Mouse (Mus musculus) midbrain, embryonic 12.5 days (tissue): ENCODE results near the gene Arhgdib. TPM values are rescaled to one million over a fixed set of nuclear protein-coding genes. Genes with fewer than 3 reads are reported as not detected.

Experiments
- ATAC-seq: fragments of 200-750 bp; cut with Nextera tagmentation; 2 replicates; pipeline ENCODE4 v1.8.0; 2017; ENCODE audit warnings: low read depth, moderate TSS enrichment, moderate library complexity; ENCODE audit not compliant: low FRiP score
- H3K27ac ChIP-seq: fragments of 300-500 bp; sonication (generic); replicated peaks from 2 replicates; pipeline ENCODE4 v1.5.1; 2016; ENCODE audit warnings: mild to moderate bottlenecking
- H3K27me3 ChIP-seq: fragments of 300-500 bp; sonication (generic); 2 replicates; pipeline ENCODE4 v1.6.1; 2016; ENCODE audit warnings: mild to moderate bottlenecking
- H3K36me3 ChIP-seq: fragments of 300-500 bp; sonication (generic); 2 replicates; pipeline ENCODE4 v1.6.1; 2016
- H3K4me1 ChIP-seq: fragments of 300-500 bp; sonication (generic); 2 replicates; pipeline ENCODE4 v1.6.1; 2016
- H3K4me2 ChIP-seq: fragments of 300-500 bp; sonication (generic); replicated peaks from 2 replicates; pipeline ENCODE4 v1.6.1; 2016; ENCODE audit warnings: mild to moderate bottlenecking, moderate library complexity
- H3K4me3 ChIP-seq: fragments of 300-500 bp; sonication (generic); 2 replicates; pipeline ENCODE4 v1.5.1; 2016; ENCODE audit warnings: mild to moderate bottlenecking
- H3K9ac ChIP-seq: fragments of 300-500 bp; sonication (generic); replicated peaks from 2 replicates; pipeline ENCODE4 v1.6.1; 2016; ENCODE audit warnings: mild to moderate bottlenecking, moderate library complexity
- H3K9me3 ChIP-seq: fragments of 300-500 bp; sonication (generic); 2 replicates; pipeline ENCODE4 v1.6.1; 2016; ENCODE audit warnings: mild to moderate bottlenecking
- WGBS: fragments of 180-500 bp; shearing (Covaris S2); methylation state at CpG from one replicate; pipeline ENCODE4 v1.1.7; 2016; 5-methylcytosine and 5-hydroxymethylcytosine counted together
- polyA plus RNA-seq: library from polyadenylated mRNA; unstranded; fragments of >200 nt; fragmentation: Nextera tagmentation; extraction: Ambion mirVana; gene quantifications from 2 replicates; pipeline ENCODE4 v1.2.1, GENCODE M21; 2016

Gene Arhgdib
- polyA plus RNA-seq, 1 experiment from 2014 or later, result 23.1 TPM

- H3K4me2 ChIP-seq, result no peak overlapping the region
- no peak overlapping the region for H3K27ac ChIP-seq
- H3K4me3 ChIP-seq, result no peak overlapping the region
- no peak for ATAC-seq
- WGBS, result 88% methylated on average over 7 of the region's 7 CpGs
- H3K9me3 ChIP-seq, result no peaks in the 10 kb centered on the region
- no peak overlapping the region for H3K9ac ChIP-seq
- no peaks in the 10 kb centered on the region for H3K27me3 ChIP-seq
- H3K4me1 ChIP-seq, result no peaks in the 10 kb centered on the region
- H3K36me3 ChIP-seq, result no peaks in the 10 kb centered on the region
These were observed 7.6 kb downstream of the Arhgdib start for GRCm38 (mm10) chr6:136934068-136934467.

- Histone ChIP-seq H3K4me2 (no peak overlapping the region), H3K36me3 (no peaks in the 10 kb centered on the region), H3K27ac (peak overlapping the region; percentile 4; the same call in 1 of the 2 replicates), H3K9me3 (no peaks in the 10 kb centered on the region), H3K27me3 (no peaks in the 10 kb centered on the region), H3K4me1 (no peaks in the 10 kb centered on the region), H3K4me3 (no peak overlapping the region), H3K9ac (no peak overlapping the region)
- 87% methylated on average over 13 of the region's 13 CpGs for WGBS
- no peak for ATAC-seq
These were observed 10.5 kb downstream of the Arhgdib start for GRCm38 (mm10) chr6:136931246-136931645.

- Histone ChIP-seq H3K9ac (no peak overlapping the region), H3K27ac (peak overlapping the region; percentile 4; the same call in 1 of the 2 replicates), H3K27me3 (no peaks in the 10 kb centered on the region), H3K4me3 (no peak overlapping the region), H3K4me2 (no peak overlapping the region), H3K4me1 (no peaks in the 10 kb centered on the region), H3K9me3 (no peaks in the 10 kb centered on the region), H3K36me3 (no peaks in the 10 kb centered on the region)
- WGBS, result 67% methylated on average over 12 of the region's 12 CpGs
- no peak for ATAC-seq
These were observed 11.0 kb downstream of the Arhgdib start for GRCm38 (mm10) chr6:136930677-136931076.

- Histone ChIP-seq H3K9ac (no peak overlapping the region), H3K4me1 (no peaks in the 10 kb centered on the region), H3K27me3 (no peaks in the 10 kb centered on the region), H3K4me3 (no peak overlapping the region), H3K9me3 (no peaks in the 10 kb centered on the region), H3K4me2 (no peak overlapping the region), H3K27ac (no peak overlapping the region), H3K36me3 (no peaks in the 10 kb centered on the region)
- ATAC-seq, result no peak
- 88% methylated on average over 1 of the region's 1 CpGs for WGBS
These were observed 14.1 kb downstream of the Arhgdib start for GRCm38 (mm10) chr6:136927626-136928025.

- Histone ChIP-seq H3K4me2 (no peak overlapping the region), H3K9me3 (no peaks in the 10 kb centered on the region), H3K27me3 (no peaks in the 10 kb centered on the region), H3K9ac (no peak overlapping the region), H3K4me1 (no peaks in the 10 kb centered on the region), H3K27ac (no peak overlapping the region), H3K36me3 (no peaks in the 10 kb centered on the region), H3K4me3 (no peak overlapping the region)
- 78% methylated on average over 8 of the region's 8 CpGs for WGBS
- no peak for ATAC-seq
These were observed 16.6 kb downstream of the Arhgdib start for GRCm38 (mm10) chr6:136925049-136925448.

GRCm38 (mm10) chr6:136923532-136923931, 18.2 kb downstream of the Arhgdib start, which contains the start of gene Pde6h:
Gene Pde6h, plus strand, starts transcription at chr6:136923832.
- Histone ChIP-seq H3K36me3 (no peaks in the 10 kb centered on the region), H3K27ac (no peak within 1 kb of the TSS), H3K9ac (no peak within 1 kb of the TSS), H3K4me2 (no peak within 1 kb of the TSS), H3K9me3 (no peaks in the 10 kb centered on the region), H3K4me3 (no peak within 1 kb of the TSS), H3K4me1 (no peaks in the 10 kb centered on the region), H3K27me3 (no peaks in the 10 kb centered on the region)
- 93% methylated on average over 8 of the region's 8 CpGs for WGBS
- no peak for ATAC-seq

- no peak overlapping the region for H3K4me3 ChIP-seq
- no peak overlapping the region for H3K27ac ChIP-seq
- no peaks in the 10 kb centered on the region for H3K36me3 ChIP-seq
- H3K4me2 ChIP-seq, result no peak overlapping the region
- no peak for ATAC-seq
- no peaks in the 10 kb centered on the region for H3K27me3 ChIP-seq
- no peaks in the 10 kb centered on the region for H3K9me3 ChIP-seq
- no peak overlapping the region for H3K9ac ChIP-seq
- 88% methylated on average over 7 of the region's 7 CpGs for WGBS
- H3K4me1 ChIP-seq, result no peaks in the 10 kb centered on the region
These were observed 18.8 kb downstream of the Arhgdib start for GRCm38 (mm10) chr6:136922871-136923270.

- H3K4me2 ChIP-seq, result no peak within 1 kb of the TSS
- no peak within 1 kb of the TSS for H3K27ac ChIP-seq
- H3K4me3 ChIP-seq, result no peak within 1 kb of the TSS
- 80% methylated on average over 5 of the region's 5 CpGs for WGBS
- H3K27me3 ChIP-seq, result no peaks in the 10 kb centered on the region
- no peak for ATAC-seq
- no peaks in the 10 kb centered on the region for H3K4me1 ChIP-seq
- H3K9ac ChIP-seq, result no peak within 1 kb of the TSS
- H3K9me3 ChIP-seq, result no peaks in the 10 kb centered on the region
- H3K36me3 ChIP-seq, result no peaks in the 10 kb centered on the region
These were observed 19.6 kb downstream of the Arhgdib start, which contains the start of gene Erp27 for GRCm38 (mm10) chr6:136922080-136922479. Gene Erp27, minus strand, starts transcription at chr6:136922180.

- no peak overlapping the region for H3K27ac ChIP-seq
- no peaks in the 10 kb centered on the region for H3K36me3 ChIP-seq
- no peak for ATAC-seq
- no peaks in the 10 kb centered on the region for H3K4me1 ChIP-seq
- no peak overlapping the region for H3K4me2 ChIP-seq
- WGBS, result 83% methylated on average over 7 of the region's 7 CpGs
- no peak overlapping the region for H3K4me3 ChIP-seq
- no peaks in the 10 kb centered on the region for H3K9me3 ChIP-seq
- no peak overlapping the region for H3K9ac ChIP-seq
- H3K27me3 ChIP-seq, result no peaks in the 10 kb centered on the region
These were observed 20.1 kb downstream of the Arhgdib start for GRCm38 (mm10) chr6:136921601-136922000.

GRCm38 (mm10) chr6:136920320-136921257, 21.1 kb downstream of the Arhgdib start:
- H3K4me1 ChIP-seq, result no peaks in the 10 kb centered on the region
- no peaks in the 10 kb centered on the region for H3K36me3 ChIP-seq
- 50% methylated on average over 16 of the region's 16 CpGs for WGBS
- no peak overlapping the region for H3K4me2 ChIP-seq
- no peak overlapping the region for H3K9ac ChIP-seq
- H3K9me3 ChIP-seq, result no peaks in the 10 kb centered on the region
- ATAC-seq, result peak; percentile 47; the same call in 1 of the 2 replicates
- H3K27me3 ChIP-seq, result no peaks in the 10 kb centered on the region
- no peak overlapping the region for H3K27ac ChIP-seq
- H3K4me3 ChIP-seq, result no peak overlapping the region

GRCm38 (mm10) chr6:136917885-136918284, 23.8 kb downstream of the Arhgdib start:
- H3K9ac ChIP-seq, result no peak overlapping the region
- ATAC-seq, result no peak
- 7% methylated on average over 2 of the region's 2 CpGs for WGBS
- no peaks in the 10 kb centered on the region for H3K36me3 ChIP-seq
- H3K27ac ChIP-seq, result no peak overlapping the region
- no peaks in the 10 kb centered on the region for H3K9me3 ChIP-seq
- H3K4me2 ChIP-seq, result no peak overlapping the region
- no peak overlapping the region for H3K4me3 ChIP-seq
- H3K27me3 ChIP-seq, result no peaks in the 10 kb centered on the region
- peaks cover 6% of the 10 kb centered on the region for H3K4me1 ChIP-seq

- Histone ChIP-seq H3K36me3 (no peaks in the 10 kb centered on the region), H3K4me2 (no peak overlapping the region), H3K9ac (no peak overlapping the region), H3K27me3 (no peaks in the 10 kb centered on the region), H3K4me1 (peaks cover 6% of the 10 kb centered on the region), H3K9me3 (no peaks in the 10 kb centered on the region), H3K27ac (no peak overlapping the region), H3K4me3 (no peak overlapping the region)
- no peak for ATAC-seq
- WGBS, result 87% methylated on average over 8 of the region's 8 CpGs
These were observed 25.8 kb downstream of the Arhgdib start for GRCm38 (mm10) chr6:136915721-136916395.
